Mouse (Mus musculus) macrophage (primary cell): Measurements from ENCODE around the gene Tmem164. TPM values are rescaled to one million over a fixed set of nuclear protein-coding genes. Genes with fewer than 3 reads are reported as not detected.

Experiments
- H3K27ac ChIP-seq: fragments of 350-480 bp; formaldehyde crosslinking; 2 replicates; pipeline ENCODE4 v1.9.0; 2021
- H3K36me3 ChIP-seq: fragments of 350-480 bp; formaldehyde crosslinking; 2 replicates; pipeline ENCODE4 v1.9.0; 2021; ENCODE audit errors: inconsistent target
- H3K4me3 ChIP-seq: fragments of 350-480 bp; formaldehyde crosslinking; 2 replicates; pipeline ENCODE4 v1.9.0; 2021; ENCODE audit errors: inconsistent target
- H3K79me2 ChIP-seq: fragments of 350-480 bp; formaldehyde crosslinking; 2 replicates; pipeline ENCODE4 v1.9.0; 2021; ENCODE audit errors: inconsistent target
- WGBS: methylation state at CpG from one replicate; pipeline ENCODE4 v1.1.7; 2026; ENCODE audit warnings: inconsistent platforms; ENCODE audit not compliant: missing documents; 5-methylcytosine and 5-hydroxymethylcytosine counted together
- polyA plus RNA-seq: library from polyadenylated mRNA; stranded (reverse); fragments of 250-400 nt; gene quantifications from 3 replicates; pipeline ENCODE4 v1.2.4, GENCODE M21; 2018; ENCODE audit warnings: inconsistent platforms

Gene Tmem164
- polyA plus RNA-seq, 1 experiment from 2014 or later: 47.1 TPM

DNA sequence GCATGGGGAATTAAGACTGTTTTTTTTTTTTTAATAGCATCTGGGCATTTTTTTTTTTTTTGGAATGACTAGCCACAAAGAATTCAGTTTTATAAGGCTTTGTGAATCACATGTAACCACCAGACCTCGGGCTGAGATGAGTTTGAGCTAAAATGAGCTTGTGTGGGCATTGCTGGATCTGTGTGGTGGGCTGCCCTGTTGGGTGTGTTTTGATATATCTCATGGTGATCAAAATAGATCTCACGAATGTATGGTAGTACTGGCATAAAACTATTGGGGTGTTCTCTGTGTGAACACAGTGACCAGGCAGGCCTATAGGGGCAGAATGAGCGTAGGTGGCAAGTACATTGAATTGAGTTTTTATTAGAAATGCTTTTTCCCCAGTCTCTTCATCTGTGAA, 67.4 kb downstream of the Tmem164 start:
- Histone ChIP-seq H3K36me3 (no peaks in the 10 kb centered on the region), H3K4me3 (no peak overlapping the region)
- 94% methylated on average over 3 of the region's 3 CpGs for WGBS

DNA sequence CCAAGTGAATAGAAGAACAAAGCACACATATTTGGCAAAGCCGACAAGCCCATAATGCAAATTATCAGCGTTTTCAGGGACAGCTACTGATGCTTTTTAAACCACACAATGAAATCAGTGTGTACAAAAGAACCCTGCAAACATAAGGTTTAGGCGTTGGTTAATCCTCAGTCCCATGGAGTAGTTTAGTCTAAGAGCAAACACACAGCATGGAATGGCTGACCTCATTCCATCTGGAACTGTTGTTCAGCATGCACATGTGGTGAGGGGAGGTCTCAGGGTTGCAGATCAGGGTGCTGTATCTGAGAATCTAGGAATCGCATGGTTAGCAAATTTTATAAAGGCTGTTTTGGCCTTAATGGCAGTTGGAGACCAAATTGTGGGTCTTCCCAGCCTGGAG, 69.6 kb downstream of the Tmem164 start:
- Histone ChIP-seq H3K36me3 (0 out of 2 replicates have a peak, but pooled peaks cover 4% of the 10 kb centered on the region), H3K79me2 (no peaks in the 10 kb centered on the region), H3K4me3 (no peak overlapping the region), H3K27ac (no peak overlapping the region)
- 87% methylated on average over 4 of the region's 4 CpGs for WGBS

More for the DNA sequence above, 67.4 kb downstream of the Tmem164 start:
- no peaks in the 10 kb centered on the region for H3K79me2 ChIP-seq
- H3K27ac ChIP-seq: no peak overlapping the region

DNA sequence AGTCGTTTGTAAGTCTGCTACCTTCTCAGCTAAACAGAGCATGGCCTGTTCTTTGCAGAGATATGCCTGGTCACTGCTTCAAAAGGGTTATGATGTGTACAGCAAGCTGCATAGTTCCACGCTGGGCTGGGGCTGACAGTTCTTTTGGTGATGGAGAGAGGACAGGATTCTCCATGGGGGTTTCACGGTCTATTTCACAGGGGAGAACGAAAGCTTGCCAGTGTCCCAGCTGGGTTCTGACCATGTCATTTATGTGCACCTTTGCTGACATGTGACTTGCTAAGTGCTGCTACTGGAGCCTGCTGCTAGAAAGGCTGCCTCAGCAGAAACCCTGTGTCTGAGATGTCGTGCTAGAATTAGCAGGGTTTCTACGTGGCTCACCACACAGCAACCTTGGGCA, 74.3 kb downstream of the Tmem164 start:
- Histone ChIP-seq H3K79me2 (no peaks in the 10 kb centered on the region), H3K27ac (no peak overlapping the region), H3K4me3 (no peak overlapping the region), H3K36me3 (peaks cover 10% of the 10 kb centered on the region; the same call in 1 of the 2 replicates)
- 95% methylated on average over 5 of the region's 6 CpGs for WGBS

DNA sequence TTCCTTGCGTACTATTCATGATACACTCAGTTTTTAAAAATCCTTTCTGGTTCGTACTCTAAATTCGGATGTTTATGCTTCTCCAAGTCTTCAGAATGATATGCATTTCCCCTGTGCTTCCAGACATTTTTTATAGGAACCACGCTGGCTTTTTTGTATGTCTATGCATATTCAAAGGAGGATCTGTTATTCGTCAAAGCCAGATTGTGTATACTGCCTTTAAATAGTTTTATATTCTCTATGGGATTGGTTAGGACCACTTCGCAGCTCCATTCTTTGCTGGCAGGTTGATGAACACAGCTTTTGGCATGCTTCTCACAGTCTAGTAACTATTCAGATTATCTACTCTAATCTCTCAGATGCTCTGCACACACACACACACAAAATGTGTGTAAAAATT, 79.2 kb downstream of the Tmem164 start:
- WGBS: 89% methylated on average over 6 of the region's 6 CpGs
- no peak overlapping the region for H3K27ac ChIP-seq
- no peak overlapping the region for H3K4me3 ChIP-seq
- no peaks in the 10 kb centered on the region; the same call in 1 of the 2 replicates for H3K79me2 ChIP-seq
- peaks cover 8% of the 10 kb centered on the region; the same call in 1 of the 2 replicates for H3K36me3 ChIP-seq

DNA sequence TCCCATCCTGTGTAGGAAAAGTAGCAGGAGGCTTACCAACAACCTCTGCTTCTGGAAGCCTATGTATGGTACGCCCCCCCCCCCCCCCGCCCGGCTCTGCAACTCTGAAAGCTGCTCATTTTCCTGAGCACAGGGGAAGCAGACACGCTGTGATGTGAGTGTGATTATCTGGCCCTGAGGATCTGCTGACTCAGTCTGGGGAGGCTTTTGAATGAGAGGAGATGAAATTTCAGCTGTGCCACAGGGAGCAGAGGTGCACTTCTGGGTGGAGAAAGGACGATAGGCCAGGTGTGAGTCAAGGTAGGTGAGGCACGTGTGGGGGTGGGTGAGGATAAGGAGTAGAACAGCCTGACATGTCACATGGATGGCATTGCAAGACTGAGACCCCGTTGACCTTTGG, 82.1 kb downstream of the Tmem164 start:
- Histone ChIP-seq H3K36me3 (no peaks in the 10 kb centered on the region), H3K27ac (no peak overlapping the region), H3K79me2 (no peaks in the 10 kb centered on the region; the same call in 1 of the 2 replicates), H3K4me3 (no peak overlapping the region)
- WGBS: 87% methylated on average over 4 of the region's 7 CpGs

DNA sequence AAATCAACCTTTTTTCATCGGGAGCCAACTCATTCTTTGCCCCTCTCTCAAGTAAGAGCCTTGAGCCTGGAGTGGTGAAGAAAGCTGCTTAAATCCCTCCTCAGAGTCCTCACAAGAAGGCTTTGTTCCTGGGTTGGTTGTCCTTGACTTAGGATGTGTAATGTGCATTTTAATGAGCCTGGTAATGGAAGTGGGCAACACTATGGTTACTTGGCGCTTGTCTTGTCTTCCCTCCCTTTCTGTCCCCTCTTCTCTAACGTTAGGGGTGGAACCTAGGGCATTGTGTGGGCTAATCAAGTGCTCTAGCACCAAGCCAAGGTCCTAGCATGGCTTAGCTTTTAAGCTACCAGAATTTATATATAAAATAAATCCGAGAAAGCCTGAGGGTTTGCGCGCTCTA, 88.5 kb downstream of the Tmem164 start:
- Histone ChIP-seq H3K4me3 (no peak overlapping the region), H3K36me3 (0 out of 2 replicates have a peak, but pooled peaks cover 4% of the 10 kb centered on the region), H3K79me2 (no peaks in the 10 kb centered on the region), H3K27ac (no peak overlapping the region)
- WGBS: 98% methylated on average over 4 of the region's 6 CpGs

DNA sequence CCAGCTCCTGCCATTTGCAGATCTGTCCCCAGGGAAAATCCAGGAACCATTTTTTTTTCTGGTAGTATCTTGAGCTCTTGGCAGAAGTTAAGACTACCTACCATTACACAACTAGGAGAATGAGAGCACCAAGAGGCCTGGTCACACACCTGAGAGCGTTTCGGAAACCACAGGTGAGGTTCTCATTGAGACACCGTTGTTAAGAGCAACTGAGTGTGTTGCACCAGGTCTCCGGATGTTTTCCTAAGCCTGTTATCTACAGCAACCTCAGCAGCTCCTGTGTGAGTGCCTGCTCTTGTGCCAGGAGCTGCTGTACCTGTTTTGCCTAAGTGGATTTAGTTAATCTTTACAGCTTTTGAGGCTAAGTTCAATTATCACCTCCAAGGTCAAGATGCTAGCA, 92.5 kb downstream of the Tmem164 start:
- 100% methylated on average over 4 of the region's 4 CpGs for WGBS
- Histone ChIP-seq H3K4me3 (no peak overlapping the region), H3K36me3 (0 out of 2 replicates have a peak, but pooled peaks cover 4% of the 10 kb centered on the region), H3K27ac (no peak overlapping the region), H3K79me2 (no peaks in the 10 kb centered on the region)

DNA sequence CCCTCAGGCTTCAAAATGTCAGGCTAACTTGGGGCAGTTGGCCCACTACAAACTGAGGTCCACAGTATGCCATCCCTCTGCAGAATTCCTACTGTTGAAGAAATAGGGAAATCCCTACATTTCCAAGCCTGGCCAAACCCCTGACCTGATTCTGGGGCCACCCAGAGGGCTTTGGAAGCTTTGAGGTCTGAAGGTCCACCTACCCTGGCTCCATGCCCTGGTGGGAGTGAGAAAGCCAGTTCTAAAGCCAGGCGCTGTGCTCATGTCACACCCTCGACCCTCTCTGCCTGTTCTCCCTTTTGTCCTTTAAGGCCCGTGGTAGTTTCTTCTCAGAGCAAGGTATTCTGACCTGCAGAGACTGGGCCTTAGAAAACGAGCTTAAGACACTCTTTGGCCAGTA, 94.9 kb downstream of the Tmem164 start:
- Histone ChIP-seq H3K79me2 (no peaks in the 10 kb centered on the region; the same call in 1 of the 2 replicates), H3K36me3 (0 out of 2 replicates have a peak, but pooled peaks cover 4% of the 10 kb centered on the region)

DNA sequence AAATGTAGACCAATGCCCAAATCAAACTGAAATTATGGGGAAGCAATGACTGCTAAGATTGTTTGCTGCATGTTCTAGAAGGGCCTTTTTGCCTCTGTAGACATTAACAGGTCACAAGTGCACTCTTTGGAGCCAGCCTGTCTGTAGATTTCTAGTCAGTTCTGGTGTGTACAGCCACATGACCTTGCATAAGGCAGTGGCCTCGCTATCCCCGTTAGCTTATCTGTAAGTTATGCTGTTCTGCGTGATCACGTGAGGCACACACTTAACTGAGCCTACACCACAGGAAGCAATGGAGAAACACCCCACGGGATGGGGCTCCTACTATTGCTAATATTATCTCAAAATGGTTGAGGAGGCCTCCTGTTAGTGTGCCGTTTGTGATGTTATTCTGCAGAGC, 97.4 kb downstream of the Tmem164 start:
- Histone ChIP-seq H3K79me2 (no peaks in the 10 kb centered on the region; the same call in 1 of the 2 replicates), H3K27ac (peak overlapping the region; percentile 34), H3K4me3 (no peak overlapping the region), H3K36me3 (no peaks in the 10 kb centered on the region)
- WGBS: 54% methylated on average over 6 of the region's 6 CpGs

More for the DNA sequence above, 94.9 kb downstream of the Tmem164 start:
- H3K4me3 ChIP-seq: no peak overlapping the region
- no peak overlapping the region for H3K27ac ChIP-seq
- 91% methylated on average over 4 of the region's 4 CpGs for WGBS

DNA sequence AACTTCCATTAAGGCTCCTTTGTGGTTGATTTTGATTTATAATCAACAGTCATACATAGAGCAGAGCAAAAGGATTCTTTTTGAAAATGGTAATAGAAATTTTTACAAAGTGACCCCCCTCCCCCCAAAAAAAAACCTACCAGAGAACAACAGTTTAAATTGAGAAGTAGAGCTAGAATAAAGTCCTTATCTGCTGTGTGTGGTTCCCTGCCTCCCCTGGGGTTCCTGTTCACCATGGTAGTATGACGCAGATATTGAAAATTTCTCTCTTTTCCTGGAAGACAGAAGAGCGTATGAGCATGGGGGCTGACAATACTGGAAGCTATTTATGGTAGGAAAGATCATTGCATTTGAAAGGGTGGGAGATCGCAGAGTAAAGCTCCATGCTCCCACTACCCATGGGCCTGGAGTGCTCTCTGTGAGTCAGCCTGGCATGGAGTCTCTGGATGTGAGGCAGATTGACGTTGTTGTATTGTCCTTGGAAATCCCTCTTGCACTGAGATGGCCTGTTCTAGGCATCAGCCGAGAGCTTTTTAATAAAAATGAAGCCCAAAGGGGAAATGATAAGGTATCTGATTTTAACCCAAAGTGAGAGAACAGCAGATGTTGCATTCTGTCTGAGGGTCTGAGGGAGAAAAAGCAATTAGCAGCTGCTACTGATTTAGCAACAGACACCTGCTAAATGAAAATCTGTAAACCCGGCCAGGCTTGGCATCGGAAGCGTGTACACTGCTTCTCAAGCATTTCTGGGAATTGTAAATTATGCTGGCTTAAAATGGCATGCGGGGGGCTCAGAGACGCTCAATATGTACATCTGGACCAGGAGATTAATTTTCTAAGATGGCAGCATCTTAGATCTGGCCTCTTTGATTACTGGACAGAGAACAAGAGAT, 105.2 kb downstream of the Tmem164 start:
- 92% methylated on average over 9 of the region's 10 CpGs for WGBS
- Histone ChIP-seq H3K79me2 (peaks cover 22% of the 10 kb centered on the region; the same call in 1 of the 2 replicates), H3K36me3 (no peaks in the 10 kb centered on the region), H3K27ac (no peak overlapping the region), H3K4me3 (no peak overlapping the region)

DNA sequence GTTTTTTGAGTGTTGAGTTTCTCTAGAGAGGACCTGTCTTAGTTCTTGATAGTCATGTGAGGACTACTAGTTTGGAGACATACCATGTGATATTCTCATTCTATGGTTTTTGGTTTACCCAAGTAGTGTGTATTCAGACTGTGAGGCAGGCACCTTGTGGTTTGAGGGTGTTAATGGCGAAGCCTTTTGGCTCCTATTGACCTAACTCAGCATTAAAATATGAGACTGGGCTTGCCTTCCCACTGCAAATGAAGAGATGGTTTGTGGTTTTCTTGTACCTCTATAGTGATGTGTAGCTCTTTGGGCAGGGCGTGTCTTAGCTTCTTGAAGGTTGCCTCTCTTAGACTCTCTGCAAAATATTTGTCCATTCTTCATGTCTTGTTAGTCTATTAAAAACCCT, 111.0 kb downstream of the Tmem164 start:
- Histone ChIP-seq H3K36me3 (no peaks in the 10 kb centered on the region), H3K79me2 (peaks cover 34% of the 10 kb centered on the region; the same call in 1 of the 2 replicates), H3K27ac (no peak overlapping the region), H3K4me3 (no peak overlapping the region)
- 83% methylated on average over 2 of the region's 2 CpGs for WGBS

DNA sequence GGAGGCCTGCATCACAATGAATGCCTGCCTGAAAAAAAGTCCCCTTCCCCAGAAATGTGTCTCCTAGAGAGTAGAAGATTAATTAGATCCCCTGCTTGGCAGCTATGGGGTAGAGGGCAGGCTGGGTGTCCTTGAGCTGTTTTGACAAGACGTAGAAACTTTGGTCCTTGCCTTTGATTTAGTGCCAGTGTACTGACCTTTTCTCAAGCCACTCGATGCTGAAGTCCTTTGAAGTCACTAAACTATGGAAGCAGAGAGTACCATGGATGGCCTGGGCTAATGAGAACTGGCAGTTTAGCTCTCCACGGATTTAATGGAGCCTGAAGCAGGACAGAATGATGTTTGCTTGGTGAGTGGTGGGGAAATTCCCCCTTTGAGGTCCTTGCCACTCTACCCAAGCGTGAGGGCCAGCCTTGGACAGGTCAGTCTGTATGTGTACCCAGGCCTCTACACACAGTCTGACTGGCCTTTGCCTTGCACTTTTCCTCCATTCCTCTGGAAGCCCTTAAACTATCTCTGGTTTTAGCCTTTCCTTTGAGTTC, 112.9 kb downstream of the Tmem164 start:
- peaks cover 26% of the 10 kb centered on the region; the same call in 1 of the 2 replicates for H3K79me2 ChIP-seq
- H3K36me3 ChIP-seq: 0 out of 2 replicates have a peak, but pooled peaks cover 5% of the 10 kb centered on the region
- no peak overlapping the region for H3K4me3 ChIP-seq
- no peak overlapping the region for H3K27ac ChIP-seq
- WGBS: 90% methylated on average over 4 of the region's 4 CpGs

DNA sequence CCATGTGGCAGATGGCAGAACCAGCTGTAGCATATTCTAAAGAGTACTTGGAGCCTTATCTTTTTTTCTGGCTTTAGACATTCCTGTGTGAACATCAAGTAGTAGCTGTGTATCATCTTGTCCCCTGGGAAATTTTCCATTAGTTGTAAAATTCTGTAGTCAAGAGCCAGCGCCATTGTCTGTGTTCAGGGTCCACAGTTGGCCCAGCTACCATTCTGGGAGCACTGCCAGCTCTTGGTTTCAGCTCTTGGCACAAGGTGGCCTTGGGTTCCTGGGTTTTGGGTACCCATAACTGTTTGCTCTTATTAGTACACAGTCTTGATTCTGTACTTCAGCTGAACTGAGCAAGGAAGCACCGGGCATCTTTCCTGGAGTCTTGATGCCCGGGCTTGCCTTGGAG, 123.4 kb downstream of the Tmem164 start:
- Histone ChIP-seq H3K79me2 (peaks cover 9% of the 10 kb centered on the region; the same call in 1 of the 2 replicates), H3K27ac (no peak overlapping the region), H3K36me3 (no peaks in the 10 kb centered on the region), H3K4me3 (no peak overlapping the region)
- WGBS: 83% methylated on average over 1 of the region's 3 CpGs

DNA sequence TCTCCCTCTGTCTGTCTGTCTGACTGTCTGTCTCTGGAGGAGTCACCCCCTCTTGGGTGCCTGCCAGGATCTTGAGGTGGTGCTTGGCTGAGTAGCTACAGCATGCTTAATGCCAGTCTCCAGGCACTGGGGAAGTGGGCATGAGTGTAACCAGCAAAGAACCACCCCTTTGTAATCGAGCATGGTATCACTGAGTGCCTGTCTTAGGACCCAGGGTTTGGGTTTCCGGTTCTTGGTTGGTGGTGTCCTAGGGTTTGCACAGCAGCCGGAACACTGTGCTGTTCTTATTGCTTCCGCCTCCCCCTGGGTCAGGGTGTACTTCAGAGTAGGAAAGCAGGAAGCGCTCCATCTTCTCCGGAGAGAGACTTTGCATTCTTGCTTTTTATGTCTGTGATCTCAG, 124.9 kb downstream of the Tmem164 start:
- 68% methylated on average over 6 of the region's 6 CpGs for WGBS
- Histone ChIP-seq H3K36me3 (no peaks in the 10 kb centered on the region), H3K27ac (no peak overlapping the region), H3K4me3 (no peak overlapping the region), H3K79me2 (peaks cover 9% of the 10 kb centered on the region; the same call in 1 of the 2 replicates)

DNA sequence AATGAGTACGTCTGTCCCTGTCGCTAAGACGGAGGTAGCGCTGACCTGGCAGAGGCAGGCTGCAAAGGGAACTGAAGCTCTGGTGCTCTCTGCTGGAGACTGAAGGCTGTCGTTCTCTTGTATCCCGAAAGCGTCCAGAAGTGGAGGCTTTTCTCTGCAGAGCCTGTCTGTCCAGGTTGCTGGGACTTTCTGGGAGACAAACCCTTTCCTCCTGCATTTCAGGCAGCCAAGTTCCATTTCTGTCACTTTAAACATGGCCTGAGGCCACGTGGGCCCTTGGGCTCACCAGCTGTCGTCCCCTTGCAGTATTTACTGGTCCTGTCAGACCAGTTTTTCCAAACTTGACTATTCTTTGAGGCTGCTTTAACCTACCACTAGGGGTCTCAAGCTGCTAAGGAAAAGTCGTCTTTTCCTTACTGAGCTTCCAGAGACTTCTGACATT, 125.4 kb downstream of the Tmem164 start:
- H3K36me3 ChIP-seq: no peaks in the 10 kb centered on the region
- no peak overlapping the region for H3K27ac ChIP-seq
- H3K4me3 ChIP-seq: no peak overlapping the region
- H3K79me2 ChIP-seq: peaks cover 9% of the 10 kb centered on the region; the same call in 1 of the 2 replicates
- WGBS: 73% methylated on average over 7 of the region's 10 CpGs
